Mouse (Mus musculus): ENCODE results near the gene Rcn3. TPM values are rescaled to one million over a fixed set of nuclear protein-coding genes. Genes with fewer than 3 reads are reported as not detected.

Gene Rcn3
- 77.7 and 93.3 TPM in 2 replicates for polyA plus RNA-seq (2014; fragmentation: Nextera tagmentation; extraction: Ambion mirVana)

DNA sequence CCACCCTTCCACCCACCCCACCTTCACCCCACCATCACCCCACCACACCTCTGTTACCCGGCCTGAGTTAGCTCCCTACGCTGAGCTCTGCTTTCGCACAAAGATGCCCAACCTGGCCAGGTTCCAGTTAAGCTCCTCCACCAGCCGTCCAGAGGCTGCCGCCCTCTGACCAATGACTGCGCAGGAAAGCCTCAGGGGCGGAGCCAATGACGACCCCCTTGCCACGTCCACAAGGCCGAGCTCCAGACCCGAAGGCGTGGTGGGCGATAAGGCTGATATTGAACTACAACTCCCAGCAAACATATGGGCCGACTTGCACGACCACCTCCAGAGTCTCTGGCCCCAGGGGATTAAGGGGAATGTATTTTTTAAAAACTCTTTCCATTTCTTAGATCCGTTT, at the start of gene Rcn3:
Gene Rcn3 (minus strand): TSS at position 174 of the 400 bp plus-strand sequence.
- peak; percentile 92 for ATAC-seq (ENCODE audit: low FRiP score)
- Histone ChIP-seq H3K4me2 (replicated peaks) (peak within 1 kb of the TSS; percentile 52), H3K36me3 (replicated peaks; ENCODE audit: control insufficient read depth, insufficient read depth) (no peaks in the 10 kb centered on the region), H3K4me3 (replicated peaks; ENCODE audit: low read length) (peak within 1 kb of the TSS; percentile 35), H3K9ac (peak within 1 kb of the TSS; percentile 32), H3K9me3 (ENCODE audit: control insufficient read depth, low read length) (no peaks in the 10 kb centered on the region), H3K27ac (no peak within 1 kb of the TSS), H3K4me1 (replicated peaks; ENCODE audit: control insufficient read depth, insufficient read depth, low read length) (no peaks in the 10 kb centered on the region), H3K27me3 (ENCODE audit: control insufficient read depth, insufficient read depth, low read length) (no peaks in the 10 kb centered on the region)
- DNase-seq (ENCODE audit: low spot score): peak; percentile 86
- 0% methylated on average over 16 of the region's 16 CpGs for WGBS

- 91% methylated on average over 3 of the region's 3 CpGs for WGBS
- DNase-seq (ENCODE audit: low spot score): no peak
- no peaks in the 10 kb centered on the region for H3K4me1 ChIP-seq (replicated peaks; ENCODE audit: control insufficient read depth, insufficient read depth, low read length)
- no peaks in the 10 kb centered on the region for H3K27me3 ChIP-seq (ENCODE audit: control insufficient read depth, insufficient read depth, low read length)
- no peak overlapping the region for H3K4me2 ChIP-seq (replicated peaks)
- H3K9ac ChIP-seq: no peak overlapping the region
- H3K9me3 ChIP-seq (ENCODE audit: control insufficient read depth, low read length): no peaks in the 10 kb centered on the region
- no peak for ATAC-seq (ENCODE audit: low FRiP score)
- no peak overlapping the region for H3K4me3 ChIP-seq (replicated peaks; ENCODE audit: low read length)
- peaks cover 6% of the 10 kb centered on the region; the same call in 1 of the 2 replicates for H3K36me3 ChIP-seq (replicated peaks; ENCODE audit: control insufficient read depth, insufficient read depth)
- H3K27ac ChIP-seq: no peak overlapping the region
Observed at GRCm38 (mm10) chr7:45141319-45141718, 49.3 kb upstream of the Rcn3 start.

DNA sequence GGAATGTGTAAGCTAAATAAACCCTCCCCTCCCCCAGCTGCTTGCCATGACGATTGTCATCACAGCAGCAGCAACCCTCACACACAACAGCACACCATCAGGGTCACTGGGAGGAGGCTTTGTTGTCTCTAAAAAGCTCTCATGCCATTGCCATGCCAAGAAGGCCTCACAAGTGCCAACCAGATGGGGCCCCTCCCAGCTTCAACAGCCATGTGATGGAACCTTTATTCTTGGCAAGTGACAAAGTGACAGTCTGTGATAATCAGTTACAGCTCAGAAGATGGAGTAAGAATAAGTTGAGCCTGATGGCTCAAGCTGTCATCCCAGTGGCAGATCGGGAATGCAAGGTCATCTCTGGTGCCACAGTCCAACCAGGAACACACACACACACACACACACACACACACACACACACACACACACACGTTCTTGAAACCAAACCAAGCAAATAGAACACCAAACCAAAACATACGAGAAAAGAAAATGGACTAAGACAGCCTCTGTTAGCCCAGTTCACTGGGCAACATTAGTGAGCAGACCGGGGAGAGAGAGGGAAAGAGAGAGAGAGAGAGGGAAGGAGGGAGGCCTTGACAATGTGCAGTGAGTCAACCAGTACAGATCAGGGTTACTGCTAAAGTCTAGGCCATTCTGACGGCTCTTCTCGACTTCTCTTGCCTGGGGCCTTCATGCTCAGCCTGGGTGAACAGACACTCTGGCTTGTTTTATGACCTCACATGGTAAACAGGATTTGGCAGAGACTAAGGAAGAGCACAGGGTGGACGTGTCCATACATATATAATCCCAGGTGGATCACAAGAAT, 48.1 kb upstream of the Rcn3 start:
- Histone ChIP-seq H3K27me3 (ENCODE audit: control insufficient read depth, insufficient read depth, low read length) (0 out of 2 replicates have a peak, but pooled peaks cover 5% of the 10 kb centered on the region), H3K27ac (no peak overlapping the region), H3K9ac (no peak overlapping the region), H3K9me3 (ENCODE audit: control insufficient read depth, low read length) (no peaks in the 10 kb centered on the region), H3K4me2 (replicated peaks) (no peak overlapping the region), H3K36me3 (replicated peaks; ENCODE audit: control insufficient read depth, insufficient read depth) (peaks cover 6% of the 10 kb centered on the region; the same call in 1 of the 2 replicates), H3K4me3 (replicated peaks; ENCODE audit: low read length) (no peak overlapping the region), H3K4me1 (replicated peaks; ENCODE audit: control insufficient read depth, insufficient read depth, low read length) (0 out of 2 replicates have a peak, but pooled peaks cover 6% of the 10 kb centered on the region)
- DNase-seq (ENCODE audit: low spot score): no peak
- no peak for ATAC-seq (ENCODE audit: low FRiP score)
- WGBS: 79% methylated on average over 8 of the region's 8 CpGs

DNA sequence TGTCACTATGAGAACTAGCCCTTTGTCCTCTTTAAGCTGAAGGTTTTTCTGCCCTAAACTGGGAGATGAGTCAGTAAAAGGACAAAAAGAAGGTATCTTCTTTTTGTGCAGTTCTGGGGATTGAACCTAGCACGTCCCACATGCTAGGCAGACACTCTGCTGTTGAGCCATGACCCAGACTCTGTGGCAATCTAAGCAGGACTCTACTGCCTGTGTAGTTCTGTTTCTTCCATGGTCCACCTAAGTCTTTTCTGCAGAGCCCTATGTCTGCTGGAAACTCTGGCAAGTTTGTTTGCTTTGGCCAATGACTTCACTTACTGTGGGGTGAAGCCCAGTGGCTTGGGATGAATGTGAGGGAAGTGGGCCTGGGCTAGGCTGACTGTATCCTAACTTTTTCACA, 46.4 kb upstream of the Rcn3 start:
- WGBS: 75% methylated on average over 1 of the region's 1 CpGs
- H3K27ac ChIP-seq: no peak overlapping the region
- DNase-seq (ENCODE audit: low spot score): no peak
- H3K4me3 ChIP-seq (replicated peaks; ENCODE audit: low read length): no peak overlapping the region
- H3K9ac ChIP-seq: no peak overlapping the region
- 0 out of 2 replicates have a peak, but pooled peaks cover 5% of the 10 kb centered on the region for H3K27me3 ChIP-seq (ENCODE audit: control insufficient read depth, insufficient read depth, low read length)
- ATAC-seq (ENCODE audit: low FRiP score): no peak
- no peaks in the 10 kb centered on the region for H3K9me3 ChIP-seq (ENCODE audit: control insufficient read depth, low read length)
- H3K4me1 ChIP-seq (replicated peaks; ENCODE audit: control insufficient read depth, insufficient read depth, low read length): 0 out of 2 replicates have a peak, but pooled peaks cover 6% of the 10 kb centered on the region
- peaks cover 6% of the 10 kb centered on the region; the same call in 1 of the 2 replicates for H3K36me3 ChIP-seq (replicated peaks; ENCODE audit: control insufficient read depth, insufficient read depth)
- H3K4me2 ChIP-seq (replicated peaks): no peak overlapping the region

DNA sequence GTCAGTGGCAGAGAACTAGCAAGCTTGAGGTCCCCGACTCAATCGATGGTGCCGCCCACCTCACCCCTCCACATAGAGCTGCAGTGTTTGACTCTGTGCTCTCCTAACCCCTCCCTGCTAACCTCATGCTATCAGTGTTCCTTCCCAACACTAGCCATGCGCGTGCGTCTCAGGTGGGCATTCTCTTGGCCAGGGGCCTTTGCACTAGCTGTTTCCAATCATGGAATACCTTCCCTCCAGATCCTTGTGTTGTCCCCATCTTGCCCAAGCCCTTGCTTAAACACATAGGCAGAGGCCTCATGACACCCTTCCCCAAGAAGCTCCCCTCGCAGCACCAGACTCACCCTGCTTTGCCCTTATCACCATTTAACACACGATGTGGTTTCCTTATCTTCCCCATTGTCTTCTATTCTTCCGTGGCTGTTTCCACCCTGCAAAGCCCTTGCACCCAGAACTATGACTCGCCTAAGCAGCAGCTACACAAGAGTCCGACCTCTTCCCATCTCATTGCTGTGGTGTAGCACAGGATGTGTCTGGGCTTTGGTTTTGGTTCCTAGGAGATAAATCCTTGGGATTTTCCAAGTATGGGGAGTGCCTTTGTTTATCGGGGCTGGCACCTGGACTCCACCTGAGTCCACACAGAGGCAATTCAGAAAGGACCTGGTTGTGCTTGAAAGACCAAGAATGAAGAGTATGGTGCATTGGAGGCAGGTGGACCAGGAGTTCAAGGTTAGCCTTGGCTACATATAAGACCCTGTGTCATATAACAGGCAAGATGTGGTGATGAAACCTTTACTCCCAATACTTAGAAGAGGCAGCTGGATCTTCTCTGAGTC, 45.4 kb upstream of the Rcn3 start:
- Histone ChIP-seq H3K27me3 (ENCODE audit: control insufficient read depth, insufficient read depth, low read length) (0 out of 2 replicates have a peak, but pooled peaks cover 5% of the 10 kb centered on the region), H3K9me3 (ENCODE audit: control insufficient read depth, low read length) (no peaks in the 10 kb centered on the region), H3K4me2 (replicated peaks) (no peak overlapping the region), H3K27ac (no peak overlapping the region), H3K9ac (no peak overlapping the region), H3K4me1 (replicated peaks; ENCODE audit: control insufficient read depth, insufficient read depth, low read length) (0 out of 2 replicates have a peak, but pooled peaks cover 6% of the 10 kb centered on the region), H3K36me3 (replicated peaks; ENCODE audit: control insufficient read depth, insufficient read depth) (peaks cover 3% of the 10 kb centered on the region; the same call in 1 of the 2 replicates), H3K4me3 (replicated peaks; ENCODE audit: low read length) (no peak overlapping the region)
- no peak for DNase-seq (ENCODE audit: low spot score)
- ATAC-seq (ENCODE audit: low FRiP score): no peak
- 86% methylated on average over 12 of the region's 12 CpGs for WGBS

DNA sequence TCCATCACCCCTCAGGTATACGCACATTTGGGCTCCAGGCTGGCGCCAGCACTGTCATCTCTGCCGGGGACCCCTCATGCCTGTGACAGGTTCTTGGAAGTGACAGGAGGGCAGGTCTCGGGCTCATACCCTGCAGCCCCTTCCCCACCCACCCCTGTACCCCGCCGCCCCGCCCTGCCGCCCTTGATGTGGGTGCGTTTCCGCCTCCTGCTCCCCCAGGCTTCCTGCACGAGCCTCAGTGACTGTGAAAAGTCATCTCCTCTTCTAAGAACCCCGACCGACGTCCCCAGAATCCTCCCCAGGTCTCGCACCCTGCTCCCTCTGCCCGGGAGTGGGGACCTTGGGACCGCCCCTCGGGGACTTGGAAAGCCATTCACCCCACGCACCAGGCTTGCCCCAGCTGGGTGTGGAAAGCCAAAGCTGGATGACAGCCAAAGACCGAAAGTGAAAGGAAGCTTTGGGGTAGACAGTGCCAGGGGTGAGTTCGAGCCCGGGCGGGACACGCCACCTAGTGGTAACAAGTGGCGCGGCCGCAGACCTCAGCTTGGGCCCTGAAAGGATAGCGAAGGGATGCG, 44.1 kb upstream of the Rcn3 start, which contains the start of the genes Gm45713 and Flt3l:
Gene Gm45713 (minus strand): TSS at position 239 of the 575 bp plus-strand sequence.
Gene Flt3l (minus strand): TSS at position 440 of the 575 bp plus-strand sequence.
- Histone ChIP-seq H3K27me3 (ENCODE audit: control insufficient read depth, insufficient read depth, low read length) (0 out of 2 replicates have a peak, but pooled peaks cover 5% of the 10 kb centered on the region), H3K4me1 (replicated peaks; ENCODE audit: control insufficient read depth, insufficient read depth, low read length) (0 out of 2 replicates have a peak, but pooled peaks cover 6% of the 10 kb centered on the region), H3K36me3 (replicated peaks; ENCODE audit: control insufficient read depth, insufficient read depth) (no peaks in the 10 kb centered on the region), H3K9ac (peak within 1 kb of the TSS; percentile 57), H3K4me3 (replicated peaks; ENCODE audit: low read length) (peak within 1 kb of the TSS; percentile 38), H3K9me3 (ENCODE audit: control insufficient read depth, low read length) (no peaks in the 10 kb centered on the region), H3K4me2 (replicated peaks) (peak within 1 kb of the TSS; percentile 62), H3K27ac (no peak within 1 kb of the TSS)
- DNase-seq (ENCODE audit: low spot score) (peak; percentile 82), ATAC-seq (ENCODE audit: low FRiP score) (peak; percentile 78; the same call in 1 of the 2 replicates)
- 5% methylated on average over 29 of the region's 29 CpGs for WGBS

DNA sequence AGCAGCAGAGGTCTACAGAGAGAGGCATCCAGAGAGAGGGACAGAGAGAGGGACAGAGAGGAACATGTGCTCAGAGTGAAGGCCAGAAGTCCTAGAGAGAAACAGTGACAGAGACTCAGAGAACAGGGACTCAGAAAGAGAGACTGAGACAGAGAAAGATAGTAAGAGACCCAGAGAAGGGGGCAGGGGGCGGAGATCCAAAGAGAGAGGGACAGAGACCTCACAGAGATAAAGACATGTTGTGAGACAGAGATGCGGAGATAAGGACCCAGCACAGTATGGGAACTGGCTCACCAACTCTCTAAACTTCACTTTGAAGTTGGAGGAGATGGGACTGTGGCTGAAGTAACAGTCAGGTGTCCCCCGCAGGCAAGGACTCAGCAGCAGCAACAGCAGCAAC, 43.3 kb upstream of the Rcn3 start:
- no peak overlapping the region for H3K9ac ChIP-seq
- ATAC-seq (ENCODE audit: low FRiP score): no peak
- 86% methylated on average over 3 of the region's 3 CpGs for WGBS
- H3K27ac ChIP-seq: no peak overlapping the region
- DNase-seq (ENCODE audit: low spot score): no peak
- 0 out of 2 replicates have a peak, but pooled peaks cover 5% of the 10 kb centered on the region for H3K27me3 ChIP-seq (ENCODE audit: control insufficient read depth, insufficient read depth, low read length)
- no peak overlapping the region for H3K4me3 ChIP-seq (replicated peaks; ENCODE audit: low read length)
- peak overlapping the region; percentile 62; the same call in 1 of the 2 replicates for H3K4me2 ChIP-seq (replicated peaks)
- H3K9me3 ChIP-seq (ENCODE audit: control insufficient read depth, low read length): no peaks in the 10 kb centered on the region
- H3K36me3 ChIP-seq (replicated peaks; ENCODE audit: control insufficient read depth, insufficient read depth): no peaks in the 10 kb centered on the region
- H3K4me1 ChIP-seq (replicated peaks; ENCODE audit: control insufficient read depth, insufficient read depth, low read length): 0 out of 2 replicates have a peak, but pooled peaks cover 6% of the 10 kb centered on the region

DNA sequence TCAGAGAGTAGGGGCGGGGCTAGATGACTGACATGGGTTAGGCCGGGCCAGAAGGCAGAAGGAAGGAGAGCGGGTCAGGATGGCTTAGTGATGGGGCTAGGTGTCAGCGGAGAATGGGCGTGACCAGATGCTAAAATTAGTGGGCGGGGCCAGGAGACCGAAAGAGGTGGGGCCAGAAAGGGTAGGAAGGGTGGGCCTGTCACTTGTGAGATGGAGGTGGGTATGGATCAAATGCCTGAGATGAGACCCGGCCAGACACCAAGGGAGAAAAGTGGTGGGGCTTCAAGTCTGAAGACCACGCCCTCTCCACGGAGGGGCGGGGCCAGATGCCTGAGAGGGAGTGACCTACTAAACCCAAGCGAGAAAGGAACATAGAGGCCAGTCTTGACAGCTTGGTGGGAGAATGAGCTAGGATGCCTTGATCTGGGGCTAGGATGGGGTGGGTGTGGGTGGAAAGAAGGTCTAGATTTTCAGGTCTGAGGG, 42.6 kb upstream of the Rcn3 start:
- 0 out of 2 replicates have a peak, but pooled peaks cover 6% of the 10 kb centered on the region for H3K4me1 ChIP-seq (replicated peaks; ENCODE audit: control insufficient read depth, insufficient read depth, low read length)
- H3K27ac ChIP-seq: no peak overlapping the region
- no peak overlapping the region for H3K4me3 ChIP-seq (replicated peaks; ENCODE audit: low read length)
- WGBS: 6% methylated on average over 12 of the region's 12 CpGs
- no peaks in the 10 kb centered on the region for H3K36me3 ChIP-seq (replicated peaks; ENCODE audit: control insufficient read depth, insufficient read depth)
- H3K9me3 ChIP-seq (ENCODE audit: control insufficient read depth, low read length): no peaks in the 10 kb centered on the region
- H3K27me3 ChIP-seq (ENCODE audit: control insufficient read depth, insufficient read depth, low read length): 0 out of 2 replicates have a peak, but pooled peaks cover 5% of the 10 kb centered on the region
- H3K4me2 ChIP-seq (replicated peaks): no peak overlapping the region
- no peak overlapping the region for H3K9ac ChIP-seq
- DNase-seq (ENCODE audit: low spot score) (no peak), ATAC-seq (ENCODE audit: low FRiP score) (0 out of 2 replicates have a peak, but pooled peaks have one; percentile 14)

Measured in hindbrain, embryonic 14.5 days (tissue).